ENCODE assay signal across 9 mouse cellular contexts in genomic region chr2:173174569-173174968, GRCm38 (mm10). TPM values are rescaled to one million over a fixed set of nuclear protein-coding genes. Genes with fewer than 3 reads are reported as not detected.
DNase-seq lines count a peak whose midpoint lies in the region; ATAC-seq and TF ChIP-seq lines count a peak whose summit lies in the region.
"Had no signal": no experiment of that assay in that cellular context is flagged by ENCODE, and none has a peak within 500 bp of the region (broad histone marks: within the 10 kb centered on the region; RNA-seq: fewer than 3 reads in every experiment).

No protein-coding gene starts in this region.

- H3K9ac ChIP-seq in forebrain, embryonic 14.5 days (ENCODE audit: low read length) = 0 out of 2 replicates have a peak overlapping the region, but pooled peaks have one; percentile 26
- no peak overlapping the region for H3K9ac ChIP-seq in intestine, embryonic 15.5 days
- H3K9ac ChIP-seq in neural tube, embryonic 12.5 days = no peak overlapping the region

- WGBS in forebrain, embryonic 14.5 days = 74% methylated on average over 1 of the region's 1 CpGs
- WGBS in intestine, embryonic 15.5 days = 42% methylated on average over 1 of the region's 1 CpGs
- WGBS in neural tube, embryonic 12.5 days = 50% methylated on average over 1 of the region's 1 CpGs

- H3K27me3 ChIP-seq in forebrain, embryonic 14.5 days (replicated peaks; ENCODE audit: control insufficient read depth, insufficient read depth, low read length) = 0 out of 2 replicates have a peak, but pooled peaks cover 2% of the 10 kb centered on the region
- peaks cover 14% of the 10 kb centered on the region for H3K27me3 ChIP-seq in intestine, embryonic 15.5 days (replicated peaks)
- H3K27me3 ChIP-seq in neural tube, embryonic 12.5 days (replicated peaks) = 0 out of 2 replicates have a peak, but pooled peaks cover 4% of the 10 kb centered on the region

- no peak overlapping the region for H3K4me3 ChIP-seq in left cerebral cortex, adult 2 months
- H3K4me3 ChIP-seq in forebrain, embryonic 14.5 days (ENCODE audit: low read depth, low read length) = no peak overlapping the region
- H3K4me3 ChIP-seq in intestine, embryonic 15.5 days (replicated peaks) = peak overlapping the region; percentile 8; the same call in 1 of the 2 replicates
- no peak overlapping the region for H3K4me3 ChIP-seq in neural tube, embryonic 12.5 days

- TF ChIP-seq CTCF in left cerebral cortex, adult 2 months (IDR thresholded peaks at IDR 0.05) = no peak

- ATAC-seq in forebrain, embryonic 14.5 days = no peak
- no peak for ATAC-seq in intestine, embryonic 15.5 days
- ATAC-seq in neural tube, embryonic 12.5 days (ENCODE audit: low FRiP score, low read depth) = no peak
- ATAC-seq: Patski had no signal

- peak overlapping the region; percentile 56 for H3K4me2 ChIP-seq in forebrain, embryonic 14.5 days (ENCODE audit: low read length)
- peak overlapping the region; percentile 58 for H3K4me2 ChIP-seq in intestine, embryonic 15.5 days (replicated peaks)
- peak overlapping the region; percentile 56 for H3K4me2 ChIP-seq in neural tube, embryonic 12.5 days (replicated peaks)

- intact Hi-C loops in left cerebral cortex, adult 2 months (cut with DNase I) = loop anchor here (5.0 kb wide), 1 partner anchor 152 kb away; the partner anchor contains the start of gene Rbm38
- intact Hi-C loops in left cerebral cortex, postnatal 14 days (cut with DNase I) = no loop called here

- DNase-seq in left cerebral cortex, adult 2 months (ENCODE audit: extremely low spot score in 1 of 2, low spot score in 2 of 2) = no peak
- no peak for DNase-seq in left cerebral cortex, postnatal 14 days (ENCODE audit: low spot score in 2 of 2)
- no peak for DNase-seq in forebrain, embryonic 14.5 days (ENCODE audit: low spot score)
- no peak for DNase-seq in gastrocnemius, adult 18-20 months (ENCODE audit: low spot score)
- no peak for DNase-seq in adrenal gland, adult 8-10 months

- no peaks in the 10 kb centered on the region for H3K36me3 ChIP-seq in forebrain, embryonic 14.5 days (ENCODE audit: control insufficient read depth, insufficient read depth, low read length)
- H3K36me3 ChIP-seq in intestine, embryonic 15.5 days = no peaks in the 10 kb centered on the region
- no peaks in the 10 kb centered on the region for H3K36me3 ChIP-seq in neural tube, embryonic 12.5 days

- peak overlapping the region; percentile 94 for H3K27ac ChIP-seq in left cerebral cortex, adult 2 months
- peak overlapping the region; percentile 93 for H3K27ac ChIP-seq in forebrain, embryonic 14.5 days (ENCODE audit: low read depth, low read length)
- 0 out of 2 replicates have a peak overlapping the region, but pooled peaks have one; percentile 84 for H3K27ac ChIP-seq in intestine, embryonic 15.5 days
- H3K27ac ChIP-seq in neural tube, embryonic 12.5 days = peak overlapping the region; percentile 83; the same call in 1 of the 2 replicates
- H3K27ac ChIP-seq: macrophage had no signal

- H3K9me3 ChIP-seq in forebrain, embryonic 14.5 days (replicated peaks; ENCODE audit: control insufficient read depth, low read length) = no peaks in the 10 kb centered on the region
- no peaks in the 10 kb centered on the region for H3K9me3 ChIP-seq in intestine, embryonic 15.5 days
- H3K9me3 ChIP-seq in neural tube, embryonic 12.5 days = no peaks in the 10 kb centered on the region; the same call in 1 of the 2 replicates

- H3K4me1 ChIP-seq in forebrain, embryonic 14.5 days (ENCODE audit: control insufficient read depth, insufficient read depth, low read length) = peaks cover 16% of the 10 kb centered on the region
- H3K4me1 ChIP-seq in intestine, embryonic 15.5 days (replicated peaks) = peaks cover 35% of the 10 kb centered on the region
- H3K4me1 ChIP-seq in neural tube, embryonic 12.5 days = peaks cover 42% of the 10 kb centered on the region

RNA-seq across cellular contexts. Expression of gene Pck1, which starts 21.7 kb away (rescaled TPM):
- under 1 TPM in 1 of 2 experiments, not detected in 1; 0.11 TPM for total RNA-seq in left cerebral cortex, adult 2 months (2021)
- total RNA-seq in left cerebral cortex, postnatal 14 days (2021) = not detected
- not detected in 2 replicates for polyA plus RNA-seq in forebrain, embryonic 14.5 days (2014; fragmentation: Nextera tagmentation; extraction: Ambion mirVana)
- polyA plus RNA-seq in intestine, embryonic 15.5 days (2015; fragmentation: Nextera tagmentation; extraction: Ambion mirVana) = 7.0 and 8.4 TPM in 2 replicates
- not detected in 2 replicates for polyA plus RNA-seq in neural tube, embryonic 12.5 days (2016; fragmentation: Nextera tagmentation; extraction: Ambion mirVana)
- total RNA-seq in gastrocnemius, adult 18-20 months (2021) = 10 to 100 TPM in 1 of 2 experiments, 1 to 10 TPM in 1; 5.7 to 10.8 TPM
- 100 to 1,000 TPM; 135 to 516 (median 360) TPM for total RNA-seq in adrenal gland, adult 8-10 months (2022)
- polyA plus RNA-seq: macrophage, Patski had no signal

RNA-seq across cellular contexts. Expression of gene Zbp1, which starts 44.2 kb away (rescaled TPM):
- total RNA-seq in left cerebral cortex, adult 2 months (2021) = under 1 TPM in 1 of 2 experiments, not detected in 1; 0.36 TPM
- total RNA-seq in left cerebral cortex, postnatal 14 days (2021) = not detected
- polyA plus RNA-seq in forebrain, embryonic 14.5 days (2014; fragmentation: Nextera tagmentation; extraction: Ambion mirVana) = not detected in 2 replicates
- polyA plus RNA-seq in intestine, embryonic 15.5 days (2015; fragmentation: Nextera tagmentation; extraction: Ambion mirVana) = 0.55 and 0.95 TPM in 2 replicates
- 0.28 and 0.32 TPM in 2 replicates for polyA plus RNA-seq in neural tube, embryonic 12.5 days (2016; fragmentation: Nextera tagmentation; extraction: Ambion mirVana)
- total RNA-seq in gastrocnemius, adult 18-20 months (2021) = under 1 TPM in 1 of 2 experiments, not detected in 1; 0.47 TPM
- 1 to 10 TPM; 1.1 to 5.3 (median 2.5) TPM for total RNA-seq in adrenal gland, adult 8-10 months (2022)

RNA-seq across cellular contexts. Expression of gene Ctcfl, which starts 55.2 kb away (rescaled TPM):
- under 1 TPM in 1 of 2 experiments, not detected in 1; 0.14 TPM for total RNA-seq in left cerebral cortex, adult 2 months (2021)
- total RNA-seq in left cerebral cortex, postnatal 14 days (2021) = not detected
- not detected in 2 replicates for polyA plus RNA-seq in forebrain, embryonic 14.5 days (2014; fragmentation: Nextera tagmentation; extraction: Ambion mirVana)
- 0.23 and 0.36 TPM in 2 replicates for polyA plus RNA-seq in intestine, embryonic 15.5 days (2015; fragmentation: Nextera tagmentation; extraction: Ambion mirVana)
- 0.06 and 0.13 TPM in 2 replicates for polyA plus RNA-seq in neural tube, embryonic 12.5 days (2016; fragmentation: Nextera tagmentation; extraction: Ambion mirVana)
- under 1 TPM; 0.07 to 0.19 TPM for total RNA-seq in gastrocnemius, adult 18-20 months (2021)
- under 1 TPM in 2 of 4 experiments, not detected in 2; 0.13 to 0.22 TPM for total RNA-seq in adrenal gland, adult 8-10 months (2022)
- polyA plus RNA-seq: macrophage, Patski had no signal

Comparison
In these comparisons a context has a peak if more than half of its experiments do, and no peak if none do; other contexts are left out.
1. RNA of gene Pck1, which starts 21.7 kb away (total RNA-seq): 135 to 516 TPM in adrenal gland, adult 8-10 months; 5.7 to 10.8 TPM in gastrocnemius, adult 18-20 months, 0.11 TPM in left cerebral cortex, adult 2 months and not detected in left cerebral cortex, postnatal 14 days; every median in the first group is over 10 times any median in the second.
2. Peak in every context shown above with its lines, with median percentiles within 50 percentile points of each other: H3K27ac ChIP-seq and H3K4me2 ChIP-seq.